Mouse (Mus musculus): ENCODE measurements around the gene Lhfpl2.

Lhfpl2 gene

DNA sequence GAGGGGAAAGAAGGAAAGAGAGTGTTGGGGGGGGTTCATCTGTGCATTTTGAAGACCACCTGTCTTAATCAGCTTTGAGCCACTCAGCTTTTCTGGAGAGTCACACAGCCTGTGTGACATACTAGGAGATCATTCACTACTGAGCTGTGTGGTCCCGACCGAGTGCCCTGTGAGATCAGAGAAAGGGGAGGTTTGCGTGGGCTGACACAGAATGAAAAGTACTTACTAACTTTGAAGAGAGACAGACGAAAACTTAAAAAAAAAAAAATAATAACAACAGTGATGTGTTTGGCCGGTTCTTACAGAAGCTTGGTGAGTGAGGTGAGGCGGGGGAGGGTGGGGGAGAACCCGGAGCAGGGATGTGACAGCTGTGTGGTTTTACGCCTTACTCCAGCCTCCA lies 86.9 kb downstream of the Lhfpl2 start:
- DNase-seq, result no peak

DNA sequence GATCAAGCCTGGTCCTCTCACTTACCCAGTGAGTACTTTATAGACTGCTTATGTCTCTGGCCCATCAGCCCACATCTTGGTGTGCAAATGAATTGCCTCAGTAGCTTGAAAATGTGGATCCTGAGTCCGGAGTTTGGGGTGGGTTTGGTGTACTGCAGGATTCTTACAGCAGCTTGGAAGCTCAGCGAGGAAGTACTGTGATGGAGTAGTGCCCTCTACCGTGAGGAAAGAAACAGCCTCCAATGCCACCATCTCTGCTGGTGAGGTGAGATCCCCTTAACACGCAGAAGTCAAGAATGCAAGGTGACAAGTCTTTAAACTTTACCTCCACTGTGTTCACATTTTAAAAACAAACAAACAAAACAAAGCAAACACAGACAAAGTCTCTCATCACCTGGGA lies 89.7 kb downstream of the Lhfpl2 start:
- no peak for DNase-seq

DNA sequence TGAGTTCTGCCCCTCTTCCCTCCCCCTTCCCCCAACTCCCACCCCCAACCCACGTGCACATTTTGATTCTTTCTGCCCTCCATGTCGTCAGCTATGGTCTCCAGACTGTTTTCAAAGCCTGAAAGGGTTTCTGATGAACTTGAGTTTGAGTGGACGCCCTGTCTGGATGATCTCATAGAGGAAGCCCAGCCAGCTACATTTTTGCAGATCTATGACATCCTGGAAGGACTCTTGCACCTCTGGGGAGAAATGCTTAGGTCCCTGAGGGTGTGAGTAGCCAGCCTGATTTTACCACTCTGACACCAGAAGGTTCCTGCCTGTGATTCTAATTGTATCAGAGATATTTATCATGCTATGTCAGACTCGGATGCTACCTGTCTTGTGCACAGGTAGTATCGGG lies 91.4 kb downstream of the Lhfpl2 start:
- DNase-seq, result peak; percentile 92

DNA sequence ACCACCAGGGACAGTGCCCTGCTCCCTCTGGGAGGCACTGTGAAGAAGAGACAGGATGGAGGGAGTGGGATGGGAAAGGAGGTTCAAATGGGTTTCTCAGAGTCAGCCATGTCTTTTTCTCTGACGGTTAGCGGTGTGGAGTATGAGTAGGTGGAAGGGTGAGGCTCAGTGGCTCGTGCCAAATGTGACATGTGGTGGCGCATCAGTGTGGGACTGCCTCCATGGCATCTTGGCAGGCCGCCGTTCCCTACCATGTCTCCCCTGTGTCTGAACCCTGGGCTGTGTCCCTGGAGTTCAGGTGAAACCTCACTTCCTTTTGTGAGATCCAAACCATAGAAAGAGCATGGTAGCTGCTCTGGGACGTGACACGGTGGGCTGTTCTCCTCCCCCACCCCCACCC lies 92.2 kb downstream of the Lhfpl2 start:
- DNase-seq, result no peak

DNA sequence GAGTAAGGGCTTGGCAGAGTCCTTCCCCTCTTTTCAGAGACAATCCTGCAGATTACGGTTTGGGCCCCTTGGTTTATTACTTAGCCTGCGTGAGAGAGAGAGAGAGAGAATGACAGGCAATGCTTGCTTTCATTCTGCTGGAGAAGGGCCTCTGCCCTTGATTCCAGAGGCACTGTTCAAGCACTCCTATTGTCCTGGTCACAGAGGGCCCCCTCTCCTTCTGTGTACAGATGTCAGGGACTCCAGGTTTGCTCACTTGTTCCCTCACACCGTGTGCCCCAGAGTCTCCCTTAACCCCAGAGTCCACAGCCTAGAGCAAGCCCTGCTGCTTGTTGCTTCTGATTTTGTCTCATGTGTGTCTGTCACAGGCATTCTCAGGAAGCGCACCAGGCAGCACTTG lies 93.7 kb downstream of the Lhfpl2 start:
- no peak for DNase-seq

DNA sequence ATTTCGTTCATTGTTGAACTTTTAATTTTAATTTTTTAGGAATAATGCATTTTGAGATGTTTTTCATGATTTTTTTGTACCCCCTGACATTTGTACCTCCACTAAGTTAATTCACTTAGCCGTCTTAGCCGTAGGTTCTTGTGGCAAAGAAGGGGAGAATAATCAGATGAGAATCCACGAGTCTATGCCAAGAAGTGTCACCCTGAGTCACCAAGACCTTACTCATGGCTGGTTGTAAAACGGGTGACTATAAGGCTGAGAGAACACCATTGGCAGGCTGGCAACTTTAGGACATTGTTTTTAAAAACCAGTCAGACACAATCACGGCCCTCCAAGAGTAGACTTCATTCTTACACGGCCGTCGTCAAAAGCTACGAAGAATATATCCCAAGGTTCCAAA lies 95.2 kb downstream of the Lhfpl2 start:
- no peak for DNase-seq

DNA sequence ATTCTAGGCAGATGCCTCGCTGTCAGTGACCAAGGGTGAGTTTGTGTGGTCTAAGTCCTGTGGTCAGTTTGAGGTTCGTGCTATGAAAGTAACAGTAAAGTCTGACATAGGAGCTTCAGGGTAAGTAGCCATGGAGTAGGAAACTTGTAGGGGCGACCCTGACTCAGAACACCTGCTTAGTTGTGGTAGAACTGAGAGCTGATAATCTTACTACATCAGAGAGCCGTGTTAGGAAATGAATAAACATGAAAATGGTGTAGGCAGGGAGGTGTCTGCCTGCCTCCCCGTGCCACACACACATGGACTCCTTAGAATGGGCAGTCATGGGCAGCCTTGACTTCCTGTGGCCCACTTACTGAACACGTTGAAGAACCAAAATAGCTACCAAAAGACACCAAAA lies 96.1 kb downstream of the Lhfpl2 start:
- no peak for DNase-seq

DNA sequence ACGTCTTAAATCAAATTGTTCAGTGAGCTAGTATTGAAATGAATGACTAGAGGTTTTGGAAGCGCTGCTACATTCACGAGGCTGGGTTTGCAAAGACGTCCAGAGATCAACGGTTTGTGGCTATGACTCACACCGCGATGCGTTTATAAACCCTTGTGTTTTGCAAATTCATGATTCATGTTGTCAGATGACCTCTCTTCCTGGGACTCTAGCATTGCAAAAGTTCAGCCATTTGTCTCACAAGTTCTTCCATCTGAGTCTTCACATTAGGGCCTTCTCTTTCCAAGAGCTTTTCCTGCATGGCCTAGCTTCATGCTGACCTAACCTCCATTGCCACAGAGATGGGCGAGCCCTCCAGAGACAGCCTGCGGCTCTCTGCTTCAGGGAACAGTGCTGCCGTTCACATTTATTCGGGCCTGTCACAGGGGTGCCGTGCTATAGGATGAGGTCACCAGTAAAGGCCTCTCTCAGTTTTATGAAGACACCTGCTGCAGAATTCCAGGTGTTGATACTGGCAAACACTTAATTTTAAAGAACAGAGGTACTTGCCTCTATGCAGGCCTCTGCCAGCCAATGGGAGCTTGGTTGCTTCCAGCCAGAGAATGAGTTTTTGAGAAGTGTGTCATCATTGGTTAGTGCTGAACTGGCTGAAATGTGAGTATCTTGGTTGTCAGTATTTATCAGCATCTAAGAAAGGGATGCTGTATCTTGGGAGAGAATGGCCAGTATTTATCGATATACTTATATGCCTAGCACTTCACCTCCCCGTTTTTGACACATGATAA lies 97.1 kb downstream of the Lhfpl2 start:
- peak; percentile 90 for DNase-seq

DNA sequence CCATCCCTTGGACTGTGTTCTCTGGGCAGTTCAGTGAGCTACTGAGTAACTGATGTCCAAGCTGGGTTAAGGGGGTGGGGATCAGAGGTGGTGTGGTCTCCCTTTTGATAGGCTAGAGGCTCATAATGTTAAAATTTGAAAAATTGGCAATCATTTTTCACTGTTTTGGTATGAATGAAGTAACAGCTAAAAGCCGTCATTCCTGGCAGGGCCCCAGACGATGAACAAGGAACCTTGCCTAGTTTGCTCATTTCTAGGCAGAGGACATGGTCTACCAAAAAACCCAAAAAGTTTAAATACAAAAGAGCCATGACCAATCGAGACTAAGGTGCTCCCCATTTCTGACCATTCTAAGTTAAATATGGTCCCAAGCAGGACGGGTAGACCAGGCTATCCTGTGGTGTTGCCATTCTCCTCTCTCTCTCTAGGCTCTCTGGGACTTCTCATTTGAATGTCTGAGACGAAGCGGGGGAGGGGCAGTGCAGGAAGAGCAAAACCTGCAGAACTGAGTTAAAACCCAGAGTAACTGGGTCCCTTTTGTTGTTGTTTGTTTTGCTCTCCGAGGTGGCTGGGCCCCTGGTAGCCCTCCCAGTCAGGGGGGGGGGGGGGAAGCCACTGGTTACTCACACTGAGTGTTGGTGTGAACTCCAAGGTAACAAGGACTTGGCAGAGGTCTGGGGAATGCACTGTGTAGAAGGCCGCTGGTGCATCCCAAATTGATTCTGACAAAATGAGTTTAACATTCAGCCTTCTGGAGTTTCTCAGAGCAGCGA lies 98.2 kb downstream of the Lhfpl2 start:
- peak; percentile 92 for DNase-seq

DNA sequence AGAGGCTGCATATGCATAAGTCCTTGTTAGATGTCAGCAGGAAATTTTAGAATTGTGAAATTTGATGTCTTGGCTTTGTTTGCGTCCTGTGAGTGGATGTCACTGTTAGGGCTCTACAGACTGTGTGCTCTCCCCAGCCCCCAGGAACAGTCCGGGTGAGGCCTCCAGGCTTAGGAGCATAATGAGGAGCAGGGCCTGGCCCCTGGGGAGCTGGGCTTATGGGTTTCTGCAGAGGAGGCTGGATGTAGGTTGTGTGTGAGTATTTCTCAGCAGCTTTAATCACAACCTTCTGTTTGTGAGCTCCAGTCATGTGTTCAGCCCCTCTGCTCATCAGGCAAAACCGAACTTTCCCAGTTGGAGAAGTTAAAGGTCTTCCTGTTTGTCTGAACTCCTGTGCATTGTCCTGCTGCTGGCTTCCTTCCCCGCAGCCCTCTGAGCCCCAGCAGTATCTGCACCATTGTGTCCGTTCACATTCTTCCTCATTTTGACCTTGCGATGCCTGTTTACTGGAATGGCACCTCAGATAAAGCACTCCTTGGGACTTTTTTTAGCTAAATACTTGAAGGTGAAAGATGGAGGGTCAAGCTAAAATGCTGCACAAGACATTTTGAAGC lies 101.4 kb downstream of the Lhfpl2 start:
- peak; percentile 89 for DNase-seq

DNA sequence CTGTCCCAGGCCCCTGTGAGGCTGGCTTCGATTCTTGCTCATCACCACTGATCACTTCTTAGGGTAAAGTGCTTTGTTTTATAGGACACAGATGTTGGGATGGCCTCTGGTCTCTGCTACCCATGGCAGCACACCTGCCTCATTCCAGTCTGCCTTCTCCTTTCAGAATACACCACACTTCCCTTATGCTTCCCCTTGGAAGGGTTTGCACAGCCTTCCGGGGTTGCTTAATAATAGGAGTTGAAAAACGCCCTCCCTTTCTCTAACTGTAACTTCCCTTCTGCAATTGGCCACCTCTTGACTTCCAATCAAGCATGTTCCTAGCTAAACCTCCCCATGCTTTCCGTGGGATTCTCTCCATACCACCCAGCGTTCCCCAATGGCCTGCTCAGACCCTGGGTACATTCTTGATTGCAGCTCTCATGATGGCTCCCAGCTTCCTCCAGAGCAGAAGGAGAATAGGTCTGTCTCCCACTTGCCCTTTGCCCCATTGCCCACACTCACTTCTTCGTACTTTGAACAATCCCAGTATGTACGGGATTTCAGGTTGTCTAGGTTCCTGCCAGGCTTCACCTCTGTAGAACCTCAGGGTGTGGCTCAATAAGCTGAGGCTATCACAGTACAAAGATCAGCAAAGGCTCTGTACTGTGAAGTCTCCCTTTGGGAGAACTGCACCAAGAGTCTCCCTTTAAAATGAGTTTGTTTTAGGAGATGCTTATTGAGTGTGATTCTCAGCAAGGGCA lies 102.1 kb downstream of the Lhfpl2 start:
- no peak for DNase-seq

DNA sequence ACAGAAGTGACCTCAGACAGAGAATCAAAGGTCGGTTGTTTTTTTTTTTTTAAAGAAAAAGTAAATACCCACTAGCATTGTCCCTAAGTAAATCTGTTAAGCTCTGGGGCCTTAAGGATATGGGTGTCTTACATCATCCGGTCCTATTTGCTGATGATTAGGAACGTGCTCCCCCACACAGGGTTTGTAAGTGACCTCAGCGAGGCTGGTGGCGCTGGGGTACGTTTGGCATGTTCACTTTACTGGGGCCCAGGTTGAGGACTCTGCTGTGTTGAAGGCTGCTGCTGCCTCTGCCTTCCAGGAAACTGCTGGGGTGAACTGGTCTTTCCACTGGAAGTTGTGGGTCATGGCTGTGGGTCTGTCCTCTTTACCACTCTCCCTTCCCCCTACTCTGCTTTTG lies 106.9 kb downstream of the Lhfpl2 start:
- no peak for DNase-seq

DNA sequence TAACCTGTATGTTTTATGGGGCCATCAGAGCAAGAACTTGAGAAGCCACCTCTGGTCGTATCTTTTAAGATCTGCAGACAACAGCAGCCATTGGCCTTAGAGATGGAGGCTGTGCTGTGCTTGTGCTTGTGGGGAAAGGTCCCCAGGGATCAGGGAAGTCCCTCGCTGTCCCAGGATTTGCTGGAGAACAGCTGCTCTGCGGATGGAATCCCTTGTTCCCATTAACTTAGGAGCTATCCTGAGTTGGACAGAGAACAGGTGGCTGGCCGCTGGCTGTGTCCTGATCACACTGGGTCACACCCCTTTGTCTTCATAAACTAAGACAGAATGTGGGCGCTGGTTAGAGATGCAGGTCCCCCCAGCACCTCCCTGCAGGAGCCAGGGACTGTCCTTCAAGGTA lies 110.7 kb downstream of the Lhfpl2 start:
- DNase-seq, result no peak

DNA sequence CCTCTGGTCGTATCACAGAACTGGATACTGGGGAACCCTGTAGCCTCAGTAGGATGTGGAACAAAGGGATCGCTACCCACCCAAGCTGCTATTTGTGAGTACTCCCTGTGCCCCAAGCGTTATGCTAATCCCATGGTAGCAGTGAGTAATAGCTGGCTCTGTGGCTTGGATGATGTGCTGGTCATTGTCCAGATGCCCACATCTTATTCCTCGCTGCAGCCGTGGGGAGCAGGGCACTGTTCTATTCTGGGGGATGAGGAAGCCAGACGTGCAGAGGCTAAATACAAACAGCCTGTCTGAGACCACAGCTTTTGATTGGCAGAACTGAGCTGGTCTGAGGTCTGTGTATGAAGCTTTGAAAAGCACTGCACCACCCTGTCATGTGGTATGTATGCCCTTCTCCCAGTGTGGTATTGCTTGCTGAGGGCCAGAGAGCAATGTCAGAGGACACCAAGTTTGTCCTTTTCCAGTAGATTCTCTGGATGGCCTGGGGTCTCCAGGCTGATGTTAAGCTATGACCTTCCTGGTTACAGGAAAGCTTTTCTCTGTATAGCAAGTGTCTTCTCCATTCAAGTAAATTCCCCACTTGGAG lies 111.8 kb downstream of the Lhfpl2 start:
- peak; percentile 89 for DNase-seq

DNA sequence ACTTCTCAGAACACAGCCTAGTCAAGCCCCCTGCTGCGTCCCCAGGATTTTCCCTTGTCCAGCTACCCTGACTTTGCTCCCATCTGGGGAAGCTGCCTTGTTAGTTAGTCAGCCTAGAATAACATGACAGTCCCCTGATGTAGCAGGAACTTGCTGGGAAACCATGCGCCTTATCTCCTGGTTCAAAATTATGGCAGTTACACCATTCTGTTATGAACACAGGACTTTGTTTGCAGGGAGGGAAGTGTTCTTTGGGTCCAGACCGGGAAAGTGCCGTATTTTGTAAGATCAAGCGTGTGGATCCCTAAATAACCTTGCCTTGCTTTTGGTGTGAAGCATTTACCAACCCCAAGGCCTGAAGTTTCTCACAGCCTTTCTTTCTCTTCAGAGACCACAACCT lies 114.0 kb downstream of the Lhfpl2 start:
- no peak for DNase-seq

DNA sequence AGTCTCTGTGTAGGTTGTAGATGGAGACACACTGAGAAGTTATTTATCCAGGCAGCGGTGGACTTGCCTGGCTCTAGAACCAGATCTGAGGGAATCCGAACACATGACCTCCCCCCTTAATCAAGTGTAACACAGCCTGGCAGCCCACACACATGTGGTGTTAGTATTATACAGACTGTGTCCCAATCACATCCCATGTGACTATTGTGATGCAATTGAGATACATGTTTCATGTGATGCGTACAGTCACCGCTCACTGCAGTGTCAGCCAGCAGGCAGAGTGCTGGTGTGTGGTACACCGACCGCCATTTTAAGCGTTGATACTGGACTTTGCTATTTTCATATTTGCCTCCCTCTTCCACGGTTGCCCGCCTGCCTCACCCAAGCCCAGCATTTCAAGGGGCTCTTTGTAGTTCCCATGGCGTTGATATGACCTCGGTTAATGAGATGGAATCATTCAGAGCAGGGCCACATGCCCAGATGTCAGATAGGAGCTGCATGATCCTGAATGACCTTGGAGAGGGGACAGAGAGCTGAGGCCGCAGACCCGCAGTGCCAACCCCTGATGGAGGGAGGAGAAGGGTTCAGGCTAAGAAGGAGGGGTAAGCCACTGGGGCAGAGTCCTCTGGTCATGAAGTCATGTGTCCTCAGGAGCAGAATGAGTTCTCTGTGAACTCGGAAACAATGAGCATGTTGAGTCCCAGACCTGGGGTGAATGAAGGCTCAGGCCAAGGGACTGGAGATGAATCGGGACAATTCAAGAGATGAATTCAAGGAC lies 115.1 kb downstream of the Lhfpl2 start:
- DNase-seq, result no peak

DNA sequence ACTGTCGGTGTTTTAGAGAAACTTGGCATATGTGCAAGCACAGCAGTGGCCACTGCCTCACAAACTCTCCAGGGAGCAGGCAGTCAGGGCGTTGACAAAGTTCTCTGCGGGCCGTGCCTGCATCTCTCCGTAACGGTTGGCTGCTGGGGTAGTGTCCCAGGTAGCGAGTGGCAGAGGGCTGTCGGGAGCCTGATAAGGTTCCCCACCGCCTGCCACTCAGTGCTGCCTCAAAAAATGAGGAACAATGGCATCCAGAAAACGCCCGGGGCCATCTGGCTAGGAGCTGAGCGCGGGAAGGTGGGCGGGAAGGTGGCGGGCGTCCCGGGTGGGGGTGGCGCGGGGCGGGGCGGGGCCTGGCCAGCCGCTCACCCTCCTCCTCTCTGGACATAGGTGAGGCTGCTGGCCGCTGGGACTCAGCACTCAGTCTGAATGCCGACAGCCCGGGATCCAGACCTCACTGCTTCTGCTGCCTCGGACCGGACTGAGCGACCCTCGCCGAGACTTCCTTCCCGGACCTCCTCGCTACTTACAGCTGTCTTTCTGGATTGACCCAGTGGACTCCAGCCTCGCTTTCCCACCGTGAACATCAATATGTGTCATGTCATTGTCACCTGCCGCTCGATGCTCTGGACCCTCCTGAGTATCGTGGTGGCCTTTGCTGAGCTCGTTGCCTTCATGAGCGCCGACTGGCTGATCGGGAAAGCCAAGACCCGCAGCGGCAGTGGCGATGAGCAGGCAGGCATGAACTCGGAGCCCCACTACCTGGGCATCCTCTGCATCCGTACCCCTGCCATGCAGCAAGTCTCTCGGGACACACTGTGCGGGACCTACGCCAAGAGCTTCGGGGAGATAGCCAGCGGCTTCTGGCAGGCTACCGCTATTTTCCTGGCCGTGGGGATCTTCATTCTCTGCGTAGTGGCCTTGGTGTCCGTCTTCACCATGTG lies 116.3 kb downstream of the Lhfpl2 start:
- peak; percentile 95 for DNase-seq

DNA sequence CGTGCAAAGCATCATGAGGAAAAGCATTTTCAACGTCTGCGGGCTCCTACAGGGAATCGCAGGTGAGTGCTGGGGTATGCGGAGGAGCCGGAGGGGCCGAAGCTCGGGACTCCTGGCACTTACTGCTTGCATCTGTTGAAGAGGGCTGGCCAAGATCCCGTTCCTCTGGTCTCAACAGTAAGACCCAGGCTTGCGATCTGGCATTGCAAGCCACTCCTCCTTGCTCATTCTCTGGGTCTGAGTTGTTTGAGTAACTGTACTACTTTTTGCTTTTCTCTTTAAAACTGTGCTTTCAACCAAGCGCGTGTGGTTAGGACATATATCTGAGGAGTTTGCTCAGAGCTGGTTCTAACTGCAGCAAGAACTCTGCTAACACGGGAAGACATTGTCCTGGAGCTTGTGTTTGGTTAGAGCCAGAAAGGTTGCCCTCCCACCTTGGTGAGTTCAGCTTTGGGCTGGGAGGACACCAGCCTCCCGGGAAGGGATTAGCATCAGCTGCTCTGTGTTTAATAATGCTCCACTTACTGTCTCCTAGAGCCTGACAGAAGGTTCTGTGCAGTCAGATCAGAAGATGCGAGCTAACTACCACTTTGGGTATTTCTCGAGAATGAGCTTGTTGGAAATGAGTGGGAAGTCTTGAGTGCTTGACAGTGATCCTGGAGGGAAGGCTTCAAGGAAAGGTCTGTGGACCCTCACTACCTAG lies 117.1 kb downstream of the Lhfpl2 start:
- DNase-seq, result no peak

DNA sequence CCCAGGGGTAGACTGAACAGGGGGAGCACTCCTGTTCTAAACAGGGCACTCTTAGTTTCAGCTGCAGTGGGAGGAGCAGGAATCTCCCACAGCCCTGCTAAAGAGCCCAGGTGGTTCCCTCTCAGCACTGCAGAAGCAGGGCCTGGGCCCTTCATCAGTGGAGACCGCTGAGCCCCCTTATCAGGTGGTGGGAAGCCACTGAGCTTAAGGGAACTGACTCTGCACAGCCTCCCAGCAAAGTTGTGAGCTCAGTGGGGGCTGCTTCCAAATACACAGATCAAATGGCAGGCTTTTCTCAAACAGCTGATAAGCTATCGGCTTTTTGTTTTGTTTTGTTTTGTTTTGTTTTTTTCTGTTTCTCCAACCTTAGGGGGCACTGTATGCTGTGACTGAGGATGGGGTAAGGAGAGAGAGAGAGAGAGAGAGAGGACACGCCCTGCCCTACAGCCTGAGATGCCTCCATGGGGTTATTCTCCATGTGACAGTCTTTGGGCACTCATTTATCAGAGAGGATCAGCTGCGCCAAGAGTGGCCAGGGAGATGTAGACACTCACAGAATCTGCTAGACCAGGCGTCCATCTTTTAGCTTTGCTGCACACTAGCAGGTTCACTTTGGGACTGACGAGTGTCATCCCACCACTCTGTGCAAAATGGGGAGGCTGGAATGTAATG lies 117.9 kb downstream of the Lhfpl2 start:
- DNase-seq, result no peak

DNA sequence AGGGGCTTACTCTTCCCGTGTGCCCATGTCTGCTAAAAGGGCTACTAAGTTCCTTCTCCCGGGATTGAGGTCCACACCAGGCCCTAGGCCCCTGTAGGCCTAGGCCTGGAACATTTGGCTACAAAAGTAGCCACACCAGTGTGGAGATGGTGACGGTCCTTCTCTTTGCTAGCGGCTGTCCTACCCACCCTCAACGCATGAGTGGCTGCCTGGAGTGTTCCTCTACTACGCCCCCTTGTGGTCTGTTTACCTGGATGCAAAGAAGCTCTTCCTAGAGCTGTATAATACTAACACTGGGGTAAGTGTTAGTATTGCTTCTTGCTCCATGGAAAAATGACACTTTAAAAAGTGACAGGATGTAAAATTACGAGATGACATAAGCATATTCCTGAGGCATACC lies 119.6 kb downstream of the Lhfpl2 start:
- DNase-seq, result no peak

All from heart, adult 11 months (tissue).